Mouse (Mus musculus) midbrain, embryonic 11.5 days (tissue): Measurements from ENCODE around the gene Gcnt2. TPM values are rescaled to one million over a fixed set of nuclear protein-coding genes. Genes with fewer than 3 reads are reported as not detected.
"Not testable (repeated sequence)": the region's sequence is repeated elsewhere in the genome, so short reads cannot be mapped to it uniquely, and the experiment has no call there.

Experiments
- ATAC-seq: fragments of 200-750 bp; cut with Nextera tagmentation; 2 replicates; pipeline ENCODE4 v1.8.0; 2017; ENCODE audit warnings: moderate TSS enrichment, moderate library complexity; ENCODE audit not compliant: low FRiP score
- DNase-seq: peaks from one replicate; pipeline ENCODE4 v3.0.0; 2015; ENCODE audit warnings: low spot score; ENCODE audit errors: missing footprints
- H3K27ac ChIP-seq: fragments of 300-500 bp; sonication (generic); 2 replicates; pipeline ENCODE4 v1.5.1; 2014; ENCODE audit warnings: low read depth, low read length
- H3K27me3 ChIP-seq: fragments of 300-500 bp; sonication (generic); 2 replicates; pipeline ENCODE4 v1.6.1; 2014; ENCODE audit warnings: mild to moderate bottlenecking, low read length, moderate library complexity, mixed read lengths; ENCODE audit not compliant: control insufficient read depth, insufficient read depth
- H3K36me3 ChIP-seq: fragments of 300-500 bp; sonication (generic); 2 replicates; pipeline ENCODE4 v1.6.1; 2014; ENCODE audit warnings: mild to moderate bottlenecking, low read length, moderate library complexity, mixed read lengths; ENCODE audit not compliant: control insufficient read depth, insufficient read depth
- H3K4me1 ChIP-seq: fragments of 300-500 bp; sonication (generic); 2 replicates; pipeline ENCODE4 v1.6.1; 2014; ENCODE audit warnings: low read length; ENCODE audit not compliant: control insufficient read depth, insufficient read depth
- H3K4me2 ChIP-seq: fragments of 300-500 bp; sonication (generic); 2 replicates; pipeline ENCODE4 v1.6.1; 2014; ENCODE audit warnings: mild to moderate bottlenecking, moderate library complexity
- H3K4me3 ChIP-seq: fragments of 300-500 bp; sonication (generic); 2 replicates; pipeline ENCODE4 v1.5.1; 2014; ENCODE audit warnings: low read depth, low read length
- H3K9ac ChIP-seq: fragments of 300-500 bp; sonication (generic); 2 replicates; pipeline ENCODE4 v1.6.1; 2014; ENCODE audit warnings: low read length
- H3K9me3 ChIP-seq: fragments of 300-500 bp; sonication (generic); 2 replicates; pipeline ENCODE4 v1.6.1; 2016; ENCODE audit warnings: low read length; ENCODE audit not compliant: control insufficient read depth
- WGBS: fragments of 180-500 bp; shearing (Covaris S2); extraction: QIAGEN DNeasy Blood & Tissue Kit; methylation state at CpG from one replicate; pipeline ENCODE4 v1.1.7; 2014; 5-methylcytosine and 5-hydroxymethylcytosine counted together
- polyA plus RNA-seq: library from polyadenylated mRNA; unstranded; fragments of >200 nt; fragmentation: Nextera tagmentation; extraction: Ambion mirVana; gene quantifications from 2 replicates; pipeline ENCODE4 v1.2.1, GENCODE M21; 2014

Gene Gcnt2
- polyA plus RNA-seq, 1 experiment from 2014 or later: 4.0 TPM

GRCm38 (mm10) chr13:40898049-40898690 lies 38.6 kb downstream of the Gcnt2 start:
- not testable (repeated sequence) for H3K27me3 ChIP-seq, DNase-seq, H3K9me3 ChIP-seq, H3K4me1 ChIP-seq, H3K27ac ChIP-seq, H3K4me3 ChIP-seq, H3K9ac ChIP-seq, H3K36me3 ChIP-seq, ATAC-seq, H3K4me2 ChIP-seq
- 82% methylated on average over 11 of the region's 14 CpGs for WGBS

- Histone ChIP-seq H3K4me2 (no peak overlapping the region), H3K9me3 (no peaks in the 10 kb centered on the region), H3K4me3 (no peak overlapping the region), H3K27me3 (no peaks in the 10 kb centered on the region), H3K27ac (no peak overlapping the region), H3K4me1 (no peaks in the 10 kb centered on the region), H3K36me3 (no peaks in the 10 kb centered on the region), H3K9ac (no peak overlapping the region)
- ATAC-seq (no peak), DNase-seq (no peak)
- 88% methylated on average over 4 of the region's 4 CpGs for WGBS
Measured at GRCm38 (mm10) chr13:40898698-40899097, 39.1 kb downstream of the Gcnt2 start.

- ATAC-seq (no peak), DNase-seq (no peak)
- no peaks in the 10 kb centered on the region for H3K9me3 ChIP-seq
- H3K9ac ChIP-seq: no peak overlapping the region
- WGBS: 84% methylated on average over 8 of the region's 8 CpGs
- no peak overlapping the region for H3K27ac ChIP-seq
- H3K4me2 ChIP-seq: no peak overlapping the region
- no peak overlapping the region for H3K4me3 ChIP-seq
- H3K36me3 ChIP-seq: no peaks in the 10 kb centered on the region
- H3K27me3 ChIP-seq: no peaks in the 10 kb centered on the region
- H3K4me1 ChIP-seq: no peaks in the 10 kb centered on the region
Measured at GRCm38 (mm10) chr13:40899349-40899993, 39.9 kb downstream of the Gcnt2 start.

- H3K27ac ChIP-seq: no peak overlapping the region
- no peaks in the 10 kb centered on the region for H3K4me1 ChIP-seq
- 82% methylated on average over 15 of the region's 15 CpGs for WGBS
- H3K9me3 ChIP-seq: no peaks in the 10 kb centered on the region
- H3K9ac ChIP-seq: no peak overlapping the region
- DNase-seq (no peak), ATAC-seq (no peak)
- H3K27me3 ChIP-seq: no peaks in the 10 kb centered on the region
- H3K36me3 ChIP-seq: no peaks in the 10 kb centered on the region
- no peak overlapping the region for H3K4me3 ChIP-seq
- H3K4me2 ChIP-seq: no peak overlapping the region
Measured at GRCm38 (mm10) chr13:40899994-40900970, 40.7 kb downstream of the Gcnt2 start.

GRCm38 (mm10) chr13:40901263-40901662 lies 41.7 kb downstream of the Gcnt2 start:
- ATAC-seq (no peak), DNase-seq (no peak)
- H3K4me3 ChIP-seq: no peak overlapping the region
- H3K36me3 ChIP-seq: no peaks in the 10 kb centered on the region
- no peaks in the 10 kb centered on the region for H3K4me1 ChIP-seq
- H3K9ac ChIP-seq: no peak overlapping the region
- WGBS: 80% methylated on average over 5 of the region's 5 CpGs
- H3K9me3 ChIP-seq: no peaks in the 10 kb centered on the region
- no peaks in the 10 kb centered on the region for H3K27me3 ChIP-seq
- no peak overlapping the region for H3K27ac ChIP-seq
- H3K4me2 ChIP-seq: no peak overlapping the region

DNA sequence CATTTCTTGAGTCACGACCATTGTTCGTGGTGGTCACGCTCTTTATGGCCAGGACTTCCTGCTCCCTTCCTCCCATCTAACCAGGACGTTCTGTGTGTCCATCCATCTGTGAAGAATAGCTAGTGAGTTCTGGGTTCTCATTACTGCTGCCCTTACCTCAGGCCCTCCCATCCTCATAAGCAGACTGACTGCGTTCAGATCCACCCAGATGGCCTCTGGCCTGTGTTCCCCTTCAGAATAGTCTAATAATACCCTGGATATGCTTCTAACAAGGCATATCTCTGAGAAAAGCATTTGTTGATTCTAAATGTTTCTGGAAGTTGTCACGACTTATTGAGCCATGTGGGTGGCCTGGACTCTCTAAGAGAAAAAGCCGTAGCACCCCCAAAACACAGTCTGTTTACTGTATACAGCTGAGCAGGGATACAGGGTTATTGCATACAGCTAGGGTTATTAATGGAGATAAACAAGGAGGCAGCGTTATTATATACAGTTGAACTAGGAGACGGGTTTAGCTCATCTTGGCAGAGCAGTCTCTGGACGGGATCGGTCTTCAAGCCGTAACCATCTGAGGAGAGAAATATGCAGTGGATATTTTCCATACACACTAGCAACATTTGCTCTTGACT lies 42.4 kb downstream of the Gcnt2 start:
- H3K9ac ChIP-seq: no peak overlapping the region
- DNase-seq: no peak
- no peaks in the 10 kb centered on the region for H3K4me1 ChIP-seq
- no peaks in the 10 kb centered on the region for H3K36me3 ChIP-seq
- H3K27me3 ChIP-seq: no peaks in the 10 kb centered on the region
- WGBS: 87% methylated on average over 12 of the region's 12 CpGs
- no peak overlapping the region for H3K4me3 ChIP-seq
- no peaks in the 10 kb centered on the region for H3K9me3 ChIP-seq
- no peak overlapping the region for H3K4me2 ChIP-seq
- ATAC-seq: no peak
- no peak overlapping the region for H3K27ac ChIP-seq

GRCm38 (mm10) chr13:40904080-40904479 lies 44.5 kb downstream of the Gcnt2 start:
- 90% methylated on average over 7 of the region's 7 CpGs for WGBS
- Histone ChIP-seq H3K27me3 (no peaks in the 10 kb centered on the region), H3K9me3 (no peaks in the 10 kb centered on the region)

GRCm38 (mm10) chr13:40906528-40906927 lies 47.0 kb downstream of the Gcnt2 start:
- DNase-seq (no peak), ATAC-seq (no peak)
- H3K4me3 ChIP-seq: no peak overlapping the region
- H3K4me2 ChIP-seq: no peak overlapping the region
- WGBS: 88% methylated on average over 7 of the region's 7 CpGs
- no peaks in the 10 kb centered on the region for H3K9me3 ChIP-seq
- no peaks in the 10 kb centered on the region for H3K27me3 ChIP-seq
- no peaks in the 10 kb centered on the region for H3K36me3 ChIP-seq
- no peak overlapping the region for H3K27ac ChIP-seq
- no peaks in the 10 kb centered on the region for H3K4me1 ChIP-seq
- H3K9ac ChIP-seq: no peak overlapping the region

More at GRCm38 (mm10) chr13:40904080-40904479, 44.5 kb downstream of the Gcnt2 start:
- no peak for DNase-seq
- Histone ChIP-seq H3K36me3 (no peaks in the 10 kb centered on the region), H3K9ac (no peak overlapping the region), H3K4me2 (no peak overlapping the region), H3K27ac (no peak overlapping the region), H3K4me1 (no peaks in the 10 kb centered on the region), H3K4me3 (no peak overlapping the region)
- ATAC-seq: no peak
